Mouse (Mus musculus): ENCODE measurements around the gene Nrip1.

The Nrip1 gene

GRCm38 (mm10) chr16:76344030-76344429 lies 29.6 kb downstream of the Nrip1 start:
- DNase-seq, result no peak

- no peak for DNase-seq
These were observed 32.0 kb downstream of the Nrip1 start for GRCm38 (mm10) chr16:76341636-76342035.

- DNase-seq, result no peak
These were observed 34.4 kb downstream of the Nrip1 start for GRCm38 (mm10) chr16:76339256-76339655.

GRCm38 (mm10) chr16:76337351-76337750 lies 36.3 kb downstream of the Nrip1 start:
- no peak for DNase-seq

GRCm38 (mm10) chr16:76336932-76337331 lies 36.7 kb downstream of the Nrip1 start:
- no peak for DNase-seq

- DNase-seq, result no peak
These were observed 37.7 kb downstream of the Nrip1 start for GRCm38 (mm10) chr16:76335913-76336312.

GRCm38 (mm10) chr16:76332127-76332526 lies 41.5 kb downstream of the Nrip1 start:
- no peak for DNase-seq

GRCm38 (mm10) chr16:76331231-76331630 lies 42.4 kb downstream of the Nrip1 start:
- DNase-seq, result no peak

GRCm38 (mm10) chr16:76325315-76325710 lies 48.3 kb downstream of the Nrip1 start:
- DNase-seq, result no peak

- DNase-seq, result no peak
These were observed 49.0 kb downstream of the Nrip1 start for GRCm38 (mm10) chr16:76324411-76325314.

GRCm38 (mm10) chr16:76323594-76324307 lies 49.9 kb downstream of the Nrip1 start:
- DNase-seq, result no peak

GRCm38 (mm10) chr16:76323141-76323540 lies 50.5 kb downstream of the Nrip1 start:
- DNase-seq, result no peak

GRCm38 (mm10) chr16:76321527-76322165 lies 52.0 kb downstream of the Nrip1 start:
- DNase-seq, result no peak

- no peak for DNase-seq
These were observed 53.5 kb downstream of the Nrip1 start for GRCm38 (mm10) chr16:76320118-76320473.

- DNase-seq, result no peak
These were observed 54.1 kb downstream of the Nrip1 start for GRCm38 (mm10) chr16:76319364-76320117.

- DNase-seq, result no peak
These were observed 55.2 kb downstream of the Nrip1 start for GRCm38 (mm10) chr16:76318331-76318922.

GRCm38 (mm10) chr16:76316940-76317822 lies 56.4 kb downstream of the Nrip1 start:
- no peak for DNase-seq

- DNase-seq, result no peak
These were observed 58.0 kb downstream of the Nrip1 start for GRCm38 (mm10) chr16:76315642-76316041.

GRCm38 (mm10) chr16:76314013-76314950 lies 59.3 kb downstream of the Nrip1 start:
- DNase-seq, result no peak

GRCm38 (mm10) chr16:76312887-76313420 lies 60.7 kb downstream of the Nrip1 start:
- no peak for DNase-seq
